Mouse (Mus musculus) urinary bladder, postnatal 14 days (tissue): ENCODE results near the gene Htatip2.
A peak's percentile ranks its signal among the peaks of the same experiment; 100 is the strongest.

ENCODE experiments used
- DNase-seq: peaks from one replicate; pipeline ENCODE4 v3.0.0; 2021; ENCODE audit warnings: low spot score

Gene Htatip2

DNA sequence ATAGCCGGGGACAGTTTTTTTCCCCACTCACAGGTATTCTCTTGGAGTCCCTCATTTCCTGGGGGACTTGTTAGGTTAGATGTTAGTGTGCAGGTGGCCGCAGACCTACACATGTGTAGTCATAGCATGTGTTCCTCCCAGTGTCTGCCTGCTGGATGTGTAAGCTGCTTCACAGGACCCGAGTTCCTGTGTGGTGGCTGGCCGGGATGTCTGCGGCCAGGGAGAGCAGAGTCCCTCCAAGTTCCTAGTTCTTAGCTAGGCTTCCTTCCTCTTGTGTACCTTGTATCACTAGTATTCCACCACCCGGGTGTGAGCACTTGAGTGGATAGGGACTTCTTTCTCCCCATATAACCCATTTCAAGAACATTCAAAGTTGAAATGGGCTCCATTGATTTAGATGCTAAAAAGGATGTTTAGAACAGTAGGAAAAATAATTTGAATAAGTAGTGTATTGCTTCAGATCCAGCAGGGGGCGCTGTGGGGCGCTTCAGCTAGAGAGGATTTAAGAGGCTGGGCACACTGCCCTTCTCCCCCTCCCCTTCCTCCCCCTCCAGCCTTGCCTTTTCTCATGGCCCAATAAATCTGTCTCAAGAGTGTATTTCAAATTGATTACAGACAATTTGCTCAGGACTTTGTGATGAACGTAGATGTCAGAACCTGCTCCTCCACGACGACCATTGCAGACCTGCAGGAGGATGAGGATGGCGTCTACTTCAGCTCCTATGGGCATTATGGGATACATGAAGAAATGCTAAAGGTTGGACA is 27.9 kb downstream of the Htatip2 start:
- DNase-seq: peak; percentile 57

DNA sequence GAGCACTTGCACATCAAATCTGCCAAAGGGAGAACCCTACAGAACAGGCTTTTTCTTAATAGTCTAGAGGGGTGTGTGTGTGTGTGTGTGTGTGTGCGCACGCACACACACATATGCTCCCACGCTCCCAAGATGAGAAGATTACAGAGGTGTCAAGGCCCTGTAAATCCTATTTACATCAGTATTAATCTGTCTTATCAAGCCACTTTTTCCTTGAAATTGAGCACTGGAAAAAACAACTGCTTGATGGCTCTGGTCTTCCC is 28.4 kb downstream of the Htatip2 start:
- no peak for DNase-seq

DNA sequence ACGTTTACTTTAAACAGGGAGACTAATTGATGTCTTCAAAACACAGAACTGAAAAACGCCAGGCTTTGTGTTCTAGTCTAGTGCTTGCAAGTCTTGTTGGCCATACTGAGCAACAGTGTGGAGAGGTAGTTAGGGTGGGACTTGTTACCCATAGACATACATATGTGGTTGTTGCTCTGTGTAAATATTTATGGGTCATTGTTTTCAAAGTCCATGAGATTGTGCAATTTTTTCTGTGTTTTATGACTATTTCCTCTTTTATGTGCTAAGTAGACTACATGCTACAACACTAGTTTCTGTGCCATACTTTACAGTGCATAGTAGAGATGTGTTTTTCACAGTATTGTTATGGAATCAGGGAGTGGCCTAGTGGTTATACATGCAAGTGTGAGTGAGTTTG is 35.4 kb downstream of the Htatip2 start:
- no peak for DNase-seq

DNA sequence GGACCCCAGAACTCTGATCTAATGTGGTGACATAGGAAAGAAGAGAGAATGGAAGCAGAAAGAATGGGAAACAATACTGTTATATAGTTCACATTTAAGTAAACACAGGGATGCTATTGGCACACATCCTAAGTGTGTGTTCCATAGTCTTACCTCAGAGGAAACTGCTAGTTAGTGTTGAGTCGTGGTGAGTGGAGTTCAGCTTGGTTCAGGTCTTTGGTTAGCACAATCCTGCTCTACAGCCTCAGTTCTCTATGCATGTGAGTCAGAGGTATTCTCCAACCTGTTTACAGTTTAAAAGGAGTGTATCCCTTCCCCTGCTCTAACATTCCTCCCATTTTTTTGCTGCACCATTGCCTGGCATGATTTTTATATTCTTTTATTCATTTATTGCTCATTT is 38.3 kb downstream of the Htatip2 start:
- no peak for DNase-seq

DNA sequence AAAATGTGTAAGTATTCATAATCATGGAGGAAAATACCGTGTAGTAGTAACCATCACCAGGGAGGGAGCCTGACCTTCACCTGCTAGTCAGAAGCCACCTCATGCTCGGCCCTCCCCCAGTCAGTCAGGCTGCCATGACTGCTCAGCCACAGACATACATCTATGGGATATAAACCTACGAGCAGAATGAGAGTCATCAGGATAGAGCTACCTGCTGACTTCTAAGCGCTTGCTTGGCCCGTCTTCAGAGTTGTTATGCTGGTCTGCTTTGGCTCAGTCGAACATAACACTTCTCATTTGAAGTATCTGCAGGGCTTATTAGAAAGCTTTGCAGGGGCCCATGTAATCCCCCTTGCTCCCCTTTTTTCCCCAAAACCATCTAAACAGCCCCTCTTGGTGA is 44.6 kb downstream of the Htatip2 start:
- DNase-seq: no peak

DNA sequence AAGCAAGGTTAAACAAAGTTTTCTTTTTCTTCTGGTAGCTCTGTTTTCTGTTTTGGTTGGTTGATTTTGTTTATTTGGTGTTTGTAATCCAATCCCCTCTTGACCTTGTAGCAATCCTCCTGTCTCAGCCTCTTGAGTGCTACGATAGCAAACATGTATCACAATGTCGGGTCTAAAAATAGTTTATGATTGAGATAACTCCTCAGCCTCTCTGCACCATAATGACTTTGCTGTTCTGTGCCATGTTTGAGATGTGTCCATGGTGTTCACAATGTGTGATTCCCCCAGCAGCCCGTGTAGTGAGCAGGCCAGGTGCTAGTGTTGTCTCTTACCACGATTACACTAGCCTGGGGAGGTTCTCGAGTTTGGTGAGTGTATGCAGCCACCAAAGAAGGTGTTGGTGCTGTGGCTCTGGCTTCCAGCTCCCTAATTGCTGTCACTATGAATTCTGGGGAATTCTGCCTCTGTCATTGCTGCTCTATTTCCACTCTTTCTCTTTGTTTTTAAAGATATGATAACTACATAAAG is 45.8 kb downstream of the Htatip2 start:
- DNase-seq: no peak

DNA sequence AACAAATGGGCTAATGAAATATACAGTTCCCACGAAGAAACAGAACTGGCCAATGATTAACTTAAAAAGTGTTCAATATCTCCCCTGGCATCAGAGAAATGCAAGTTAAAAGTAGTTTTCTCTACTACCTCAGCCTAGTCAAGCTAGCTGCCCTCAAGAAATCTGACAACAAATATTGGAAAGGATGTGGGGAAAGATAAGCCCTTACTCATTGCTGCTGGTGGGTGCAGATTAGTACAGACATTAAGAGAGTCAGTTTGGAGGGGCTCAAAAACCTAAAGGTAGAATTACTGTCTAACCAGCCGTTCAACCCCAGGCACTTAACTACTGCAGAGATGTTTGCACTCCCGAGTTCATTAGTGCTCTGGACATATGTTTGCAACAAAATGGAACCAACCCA is 46.7 kb downstream of the Htatip2 start:
- no peak for DNase-seq

DNA sequence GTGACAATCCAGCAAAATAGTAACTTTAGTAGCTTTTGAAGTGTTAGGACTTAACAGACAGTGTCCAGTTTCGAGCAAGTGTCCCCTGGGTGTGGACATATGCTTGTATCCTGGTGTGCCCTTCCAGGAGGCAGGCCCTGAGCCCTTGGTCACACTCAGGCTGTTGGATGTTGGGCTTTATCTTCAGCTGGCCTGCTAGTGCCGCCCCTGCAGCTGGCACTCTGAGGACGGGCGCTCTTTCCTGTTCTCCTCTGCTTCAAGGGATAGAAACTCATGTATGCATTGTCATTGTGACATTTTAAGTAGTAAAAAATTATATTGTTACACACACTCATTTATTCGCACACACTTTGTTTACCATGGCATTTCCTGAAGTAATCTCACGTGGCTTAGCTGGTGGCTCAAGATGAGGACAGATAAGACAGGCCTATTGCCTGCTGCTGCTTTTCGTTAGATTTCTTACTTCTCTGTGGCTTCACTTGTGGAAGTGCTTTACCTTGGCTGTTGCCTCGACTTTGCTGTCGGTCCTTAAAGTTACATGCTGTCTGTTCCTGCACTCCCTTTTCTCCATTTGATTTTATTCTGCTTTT is 48.3 kb downstream of the Htatip2 start:
- no peak for DNase-seq

DNA sequence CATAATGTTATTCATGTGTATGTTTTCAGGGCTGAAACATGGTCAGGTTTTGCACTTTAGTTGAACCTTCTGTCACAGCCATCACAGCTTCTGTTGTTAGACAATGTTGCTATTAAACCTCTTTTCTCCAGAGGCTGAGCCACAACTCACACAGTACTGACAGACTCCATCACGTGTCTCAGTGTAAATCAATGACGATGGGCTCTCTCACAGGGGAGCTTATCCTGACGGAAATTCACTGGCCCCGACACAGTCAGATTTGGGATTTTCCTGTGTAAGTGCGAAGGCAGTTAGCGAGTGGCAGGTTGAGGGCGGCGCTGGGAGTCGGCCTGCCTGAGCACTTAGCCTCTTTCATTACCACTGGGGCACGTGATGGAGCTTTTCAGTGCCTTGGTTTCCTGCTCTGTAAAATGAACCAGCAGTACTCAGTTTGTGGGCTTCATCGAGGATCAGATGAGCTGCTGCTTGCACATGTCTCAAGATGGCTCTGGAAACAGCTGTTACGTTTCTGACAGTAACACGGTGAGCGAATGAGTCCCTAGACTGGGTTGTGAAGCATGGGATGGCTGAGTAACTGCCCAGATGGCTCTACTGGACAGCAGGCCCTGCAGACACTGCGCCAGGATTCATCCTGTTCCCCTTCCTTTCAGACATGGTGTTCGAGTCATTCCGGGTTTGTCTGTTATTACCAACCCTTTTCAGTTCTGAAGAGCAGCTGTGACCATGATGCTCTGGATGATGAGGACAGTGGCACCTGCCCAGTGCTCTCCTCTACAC is 49.1 kb downstream of the Htatip2 start:
- DNase-seq: no peak

DNA sequence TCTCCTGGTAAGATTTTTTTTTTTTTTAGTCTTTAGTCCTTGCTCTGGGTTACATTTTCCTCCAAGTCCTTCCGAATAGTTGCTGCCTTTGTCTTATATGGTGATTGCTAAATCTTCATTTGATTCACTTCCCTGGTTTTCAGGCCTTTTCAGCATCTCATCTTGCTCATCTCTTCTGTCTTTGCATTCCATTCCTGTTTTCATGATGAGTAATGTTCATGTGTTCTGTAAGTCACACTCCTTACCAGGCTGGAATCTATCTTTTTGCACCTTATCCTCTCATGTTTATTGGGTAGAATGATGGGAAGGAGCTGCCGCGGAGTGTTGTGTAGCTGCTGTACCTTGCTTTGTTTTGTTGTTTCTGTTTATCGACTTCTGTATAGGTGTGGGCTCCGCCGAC is 50.2 kb downstream of the Htatip2 start:
- DNase-seq: no peak

DNA sequence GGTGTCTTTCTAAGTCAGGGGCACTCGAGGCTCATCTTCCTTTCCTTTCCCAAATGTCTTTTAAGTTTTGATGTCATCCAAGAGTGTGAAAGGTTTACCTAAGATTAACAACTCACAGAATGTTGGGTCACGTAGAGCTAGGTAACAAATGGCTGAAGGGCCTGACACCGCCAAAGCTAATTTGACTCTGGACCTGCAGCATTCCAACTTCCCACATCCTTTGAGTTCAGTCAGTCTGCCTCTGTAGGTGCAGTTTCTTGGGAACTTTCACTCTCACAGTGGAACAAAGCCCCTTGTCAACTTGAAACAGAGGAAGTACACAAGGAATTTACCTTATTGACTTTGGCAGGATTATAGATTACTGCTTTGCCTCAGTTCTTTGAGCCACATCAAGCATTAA is 50.6 kb downstream of the Htatip2 start:
- DNase-seq: no peak

DNA sequence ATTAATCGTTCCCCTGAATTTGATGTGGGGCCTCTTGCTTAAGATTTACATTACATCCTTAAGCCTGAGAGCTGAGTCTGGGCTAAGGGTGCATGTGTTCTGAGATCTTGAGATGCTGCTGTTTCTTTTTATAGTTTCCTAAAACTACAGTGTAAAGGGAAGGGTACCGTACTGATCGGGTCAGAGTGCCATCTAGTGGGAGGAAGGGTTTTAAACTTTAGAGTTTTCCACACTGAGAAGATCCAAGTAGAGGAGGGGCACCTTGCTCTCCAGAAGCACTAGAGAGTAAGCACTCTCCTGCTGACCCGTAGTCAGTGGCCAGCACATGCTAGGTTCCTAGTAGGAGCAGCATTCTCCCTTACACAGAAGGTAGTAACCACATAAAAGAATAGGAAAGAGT is 52.4 kb downstream of the Htatip2 start:
- DNase-seq: no peak

DNA sequence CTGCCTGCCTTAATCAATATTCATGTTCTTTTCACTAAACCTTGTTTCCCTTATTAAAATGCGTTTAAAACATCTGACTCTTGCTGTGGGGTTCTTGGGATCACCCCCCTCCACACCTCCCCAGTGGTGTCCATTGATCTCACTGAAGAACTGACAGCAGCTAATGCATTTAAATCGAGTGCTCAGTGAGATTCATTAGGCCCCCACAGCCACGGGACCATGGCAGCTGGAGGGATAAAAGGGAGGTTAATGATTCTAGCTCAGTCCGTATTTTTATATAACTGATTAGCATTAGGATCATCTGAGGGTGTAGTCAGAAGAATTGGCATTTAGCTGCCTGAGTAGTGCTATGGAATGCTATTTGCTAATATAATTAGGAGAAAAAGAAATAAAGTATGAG is 60.5 kb downstream of the Htatip2 start:
- DNase-seq: no peak

DNA sequence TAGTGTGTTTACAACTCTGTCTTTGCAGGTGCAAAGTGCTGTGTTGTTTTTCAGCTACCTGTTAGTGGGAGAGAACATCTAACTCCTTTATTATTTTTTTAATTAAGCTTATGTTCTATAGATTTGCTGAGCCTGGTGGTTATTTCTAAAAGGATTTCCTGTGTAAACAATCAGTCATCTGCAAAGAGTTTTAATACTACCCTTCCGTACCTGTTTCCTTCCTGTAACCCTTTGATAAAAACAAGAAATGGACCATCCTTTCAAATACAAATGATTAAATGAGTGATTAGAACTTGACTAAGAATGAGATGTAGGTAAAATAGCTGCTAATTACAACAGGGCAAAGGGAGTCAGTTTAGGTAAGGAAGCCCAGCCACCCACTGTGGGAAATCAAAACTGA is 62.5 kb downstream of the Htatip2 start:
- DNase-seq: no peak

DNA sequence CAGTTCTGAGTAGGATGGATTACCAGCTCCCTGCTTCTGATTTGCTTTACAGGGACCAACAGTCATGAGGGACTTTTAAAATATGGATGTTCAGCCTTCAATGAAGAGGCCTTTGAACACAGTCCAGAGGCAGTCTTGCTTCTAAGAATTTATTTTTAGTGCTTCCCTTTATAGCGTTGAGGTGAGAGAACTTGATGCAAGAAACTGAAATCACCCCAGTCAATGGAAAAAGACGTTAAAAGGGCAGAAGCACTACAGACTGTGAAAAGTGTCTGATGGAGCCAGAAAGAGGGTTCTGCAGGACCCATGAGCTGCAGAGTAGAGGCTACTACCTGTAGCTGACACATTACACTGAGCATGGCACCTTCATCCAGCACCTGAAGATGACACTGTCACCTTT is 63.1 kb downstream of the Htatip2 start:
- no peak for DNase-seq
